Mouse (Mus musculus) MEL-GATA-1-ER (cell line): Measurements from ENCODE around the gene Cenpu.
"Not testable (repeated sequence)": the region's sequence is repeated elsewhere in the genome, so short reads cannot be mapped to it uniquely, and the experiment has no call there.

Experiments used
- DNase-seq: peaks from one replicate; pipeline ENCODE4 v3.0.0-alpha.2; 2012; ENCODE audit warnings: low read depth; ENCODE audit errors: extremely low read depth

Gene Cenpu

DNA sequence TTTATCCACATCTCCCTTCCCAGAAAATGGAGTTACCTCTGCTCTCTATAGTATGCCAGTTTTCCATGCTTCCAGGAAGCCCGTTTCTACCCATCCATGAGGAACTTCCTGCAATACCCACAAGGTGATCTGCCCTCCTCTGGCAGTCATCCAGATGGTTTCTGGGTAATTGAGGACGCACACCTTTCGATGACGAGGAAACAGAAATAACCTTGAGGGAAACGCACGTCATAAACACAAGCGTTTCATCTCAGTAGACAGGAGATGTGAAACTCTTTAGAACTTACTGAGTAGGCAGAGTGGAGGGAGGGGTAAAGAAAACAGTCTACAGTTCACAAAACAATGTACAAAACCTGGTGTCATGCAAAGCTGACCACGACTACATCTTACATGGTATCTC is 1.8 kb upstream of the Cenpu start:
- no peak for DNase-seq

DNA sequence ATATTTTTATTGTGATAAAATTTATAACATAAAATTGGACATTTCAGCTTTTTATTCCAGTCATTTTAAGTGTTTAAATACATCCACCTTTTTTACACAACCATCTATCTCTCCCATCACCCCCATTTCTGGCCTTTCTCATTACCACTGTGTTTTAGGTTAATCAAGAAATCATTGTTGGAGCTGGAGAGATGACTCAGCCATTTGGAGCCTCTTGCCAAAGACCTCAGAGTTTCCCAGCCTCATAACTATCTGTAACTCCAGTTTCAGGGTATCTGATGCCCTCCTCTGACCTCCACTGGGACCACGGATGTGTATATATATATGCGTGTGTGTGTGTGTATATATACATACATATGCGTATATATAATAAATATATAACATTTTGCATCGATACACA is 799 bp upstream of the Cenpu start:
- DNase-seq, result peak; percentile 47

DNA sequence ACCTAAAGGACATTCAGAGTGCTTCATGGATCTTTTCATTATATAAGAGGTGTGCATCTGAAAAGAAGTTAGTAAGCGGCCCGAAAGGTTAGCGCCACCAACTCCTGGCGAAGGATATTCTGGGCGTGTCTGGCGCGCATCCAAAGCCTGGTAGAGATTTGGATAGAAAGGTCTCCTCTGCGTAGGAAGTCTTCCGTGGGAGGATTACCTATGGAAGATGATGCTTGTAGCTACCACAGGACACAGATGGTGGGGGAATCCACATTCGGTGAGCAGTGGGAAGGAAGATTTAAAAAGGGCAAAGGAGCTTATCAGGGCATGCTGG is 575 bp downstream of the Cenpu start:
- peak; percentile 26 for DNase-seq

DNA sequence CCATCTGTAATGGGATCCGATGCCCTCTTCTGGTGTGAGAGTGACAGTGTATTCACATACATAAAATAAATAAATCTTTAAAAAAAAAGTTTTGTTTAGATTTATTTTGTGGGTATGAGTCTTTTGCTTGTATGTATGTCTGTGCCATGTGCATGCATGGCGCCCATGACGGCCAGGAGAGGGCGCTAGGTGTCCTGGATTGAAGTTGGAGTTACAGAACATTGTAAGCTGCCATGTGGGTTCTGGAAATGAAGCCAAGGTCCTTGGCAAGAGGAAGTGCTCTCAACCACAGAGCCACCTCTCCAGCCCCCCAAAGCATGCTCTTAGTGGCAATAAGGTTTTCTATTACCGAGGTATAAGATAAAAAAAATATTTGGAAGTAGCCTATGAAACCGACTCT is 7.6 kb downstream of the Cenpu start:
- peak; percentile 69 for DNase-seq

DNA sequence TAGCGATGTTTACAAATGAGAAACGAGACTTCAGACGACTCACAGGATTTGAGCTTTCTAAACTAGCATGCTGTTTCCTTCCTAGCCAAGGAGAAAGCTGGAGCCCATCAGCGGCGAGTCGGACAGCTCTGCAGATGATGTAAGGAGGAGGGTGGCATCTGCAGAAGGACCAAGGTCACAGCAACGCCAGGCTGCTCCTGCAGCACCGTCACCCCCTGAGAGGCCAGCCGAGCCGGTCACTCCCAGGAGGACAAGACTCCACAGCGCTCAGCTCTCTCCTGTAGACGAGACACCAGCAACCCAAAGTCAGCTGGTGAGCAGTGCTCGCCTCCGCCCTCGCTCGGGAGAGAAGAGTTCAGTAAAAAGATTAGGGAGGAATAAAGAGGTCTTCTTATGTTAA is 10.5 kb downstream of the Cenpu start:
- no peak for DNase-seq

DNA sequence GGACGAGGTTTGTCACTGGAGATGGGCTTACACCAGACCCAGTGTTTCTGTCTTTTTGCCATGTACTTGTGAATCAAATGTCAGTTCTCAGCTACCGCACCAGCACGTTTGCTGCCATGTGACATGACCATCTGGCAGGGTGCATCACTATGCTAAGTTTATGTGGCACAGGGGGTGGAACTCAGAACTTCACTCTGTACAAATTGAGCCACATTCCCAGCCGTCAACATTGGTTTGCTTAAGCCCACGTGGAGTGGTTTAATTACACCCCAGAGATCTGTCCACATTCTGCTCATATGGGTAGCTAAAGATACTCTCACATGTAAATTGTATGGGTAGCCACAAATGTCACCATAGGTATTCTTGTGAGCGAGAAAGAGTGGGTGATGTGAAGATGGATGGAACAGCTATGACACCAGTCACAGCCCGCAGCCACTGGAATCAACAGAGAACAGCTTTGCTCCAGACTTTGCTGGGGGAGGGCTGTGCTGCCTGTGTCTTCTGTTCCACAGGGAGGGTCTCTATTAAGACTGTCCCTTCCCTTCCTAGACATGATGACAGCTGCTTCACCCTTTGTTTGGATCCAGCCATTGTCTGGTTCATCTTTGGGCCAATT is 15.2 kb downstream of the Cenpu start:
- no peak for DNase-seq

DNA sequence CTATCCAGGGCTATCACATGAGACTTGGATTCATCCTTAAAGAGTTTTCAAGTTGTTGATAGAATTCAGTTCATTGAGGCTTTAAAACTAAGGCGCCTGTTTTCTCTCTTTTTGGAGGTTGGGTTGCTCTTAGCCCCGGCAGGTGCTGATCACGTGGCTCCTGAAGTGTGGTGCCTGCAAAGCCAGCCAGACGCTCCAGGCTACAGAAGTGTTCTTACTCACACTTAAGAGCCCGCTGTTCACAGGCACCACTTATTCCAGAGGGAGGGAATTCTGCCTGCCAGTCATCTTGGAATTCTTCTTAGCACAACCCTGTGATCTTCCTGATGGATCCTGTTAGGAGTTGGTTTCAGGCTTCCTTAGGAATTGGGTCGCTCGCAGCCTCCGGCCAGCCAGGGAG is 16.1 kb downstream of the Cenpu start:
- DNase-seq, result no peak

DNA sequence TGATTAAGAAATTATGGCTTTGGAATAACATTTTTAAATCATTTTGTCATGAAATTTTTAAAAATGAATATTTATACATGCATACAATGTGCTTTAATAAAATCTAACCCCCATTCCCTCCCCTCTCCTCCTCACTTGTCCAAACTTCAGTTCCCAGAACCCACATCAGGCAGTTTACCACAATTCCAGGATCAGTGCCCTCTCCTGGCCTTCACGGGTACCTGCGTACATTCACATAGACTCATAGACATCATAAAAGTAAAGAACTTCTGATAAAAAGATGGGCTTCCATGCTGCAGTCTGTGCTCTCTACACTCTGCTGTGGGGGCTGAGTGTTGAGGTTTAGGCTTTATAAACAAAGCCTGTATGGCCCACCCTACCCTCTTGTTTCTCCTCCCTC is 17.1 kb downstream of the Cenpu start:
- DNase-seq, result no peak

DNA sequence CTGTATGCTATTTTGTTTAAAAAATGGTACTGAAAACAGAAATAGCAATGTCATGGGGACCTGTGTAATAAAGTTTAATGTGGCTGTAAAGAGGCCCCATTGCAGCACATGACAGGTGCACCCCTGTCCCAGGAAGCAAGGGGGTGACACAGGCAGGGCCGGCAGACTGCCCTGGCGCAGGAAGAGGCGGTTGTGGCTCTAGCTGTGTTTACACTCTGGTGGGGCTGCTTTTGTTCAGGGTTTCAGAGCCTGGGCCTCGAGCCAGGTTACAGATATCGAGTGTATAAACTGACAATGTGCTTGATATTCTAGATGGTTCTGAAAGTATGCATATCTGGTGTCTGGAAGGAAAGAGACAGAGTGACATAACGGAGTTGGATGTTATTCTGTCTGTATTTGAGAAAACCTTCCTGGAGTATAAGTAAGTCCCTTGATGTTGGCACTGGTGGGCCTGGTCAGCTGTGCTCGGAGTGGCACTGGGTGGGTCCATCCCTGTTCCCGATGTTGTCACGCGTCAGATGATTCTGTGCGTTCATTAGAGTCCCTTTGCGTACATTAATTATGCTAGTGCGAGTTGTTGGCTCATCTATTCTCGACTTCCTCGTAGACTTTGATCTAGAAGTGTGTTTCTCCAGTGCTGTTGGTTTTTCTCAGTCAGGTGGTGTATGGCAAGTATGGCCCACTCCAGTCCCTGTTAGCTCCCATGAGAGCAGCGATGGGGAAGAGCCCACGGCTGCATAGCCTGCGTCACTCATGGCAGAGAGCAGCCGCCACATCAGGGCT is 18.0 kb downstream of the Cenpu start:
- no peak for DNase-seq

DNA sequence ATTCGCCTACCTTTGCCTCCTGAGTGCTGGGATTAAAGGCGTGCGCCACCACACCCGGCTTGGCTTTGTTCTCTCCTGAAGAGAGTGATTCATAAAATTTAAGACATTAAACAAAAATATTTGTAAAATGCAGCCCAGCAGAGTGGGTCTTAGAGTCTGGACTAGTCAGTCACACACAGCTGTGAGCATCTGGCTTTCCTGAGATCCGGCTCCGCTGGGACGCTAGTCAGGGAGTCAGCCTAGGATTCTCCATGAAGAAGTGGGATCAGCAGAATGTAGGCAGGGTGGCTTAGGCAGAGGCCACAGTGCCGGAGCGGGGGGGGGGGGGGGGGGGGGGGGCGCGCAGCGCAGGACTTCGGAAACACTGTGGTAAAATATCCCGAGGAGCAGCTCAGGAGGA is 18.8 kb downstream of the Cenpu start:
- DNase-seq, result no peak

DNA sequence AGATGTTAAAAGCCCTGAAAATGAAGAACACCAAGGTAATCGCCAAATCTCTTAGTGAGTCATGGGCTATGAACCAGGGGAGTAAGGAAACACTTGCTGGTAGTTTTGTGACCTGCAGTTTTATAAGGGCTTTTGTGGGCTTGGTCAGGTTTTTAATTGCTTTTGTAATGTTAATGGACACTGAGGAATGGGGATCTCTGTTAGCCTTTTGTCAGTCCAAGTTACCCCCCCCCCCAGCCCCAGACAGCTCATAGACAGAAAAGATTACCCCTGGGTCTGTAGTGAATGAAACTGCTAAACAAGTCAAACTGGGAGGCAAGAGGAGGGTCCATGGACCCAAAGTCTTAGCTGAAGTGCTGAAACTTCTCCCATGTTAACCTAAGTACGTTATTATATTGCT is 21.6 kb downstream of the Cenpu start:
- DNase-seq, result no peak

DNA sequence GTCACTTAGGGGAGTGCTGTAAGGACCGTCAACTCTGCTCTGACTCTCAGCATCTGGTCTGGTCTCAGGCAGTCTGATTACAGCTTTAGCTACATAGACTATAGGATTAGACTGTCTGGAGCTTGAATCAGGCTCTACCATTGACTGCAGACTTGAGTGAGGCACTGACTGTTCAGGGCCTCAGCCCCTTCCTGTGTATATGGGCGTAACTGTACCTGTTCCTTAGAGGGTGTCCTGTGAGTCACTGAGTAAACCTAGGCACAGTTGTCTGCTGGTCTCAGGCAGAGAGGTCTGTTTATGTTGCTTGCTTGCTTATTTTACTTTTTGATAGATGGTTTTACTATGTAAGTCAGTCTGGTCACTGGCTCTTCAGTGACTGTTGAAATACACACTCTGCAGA is 22.1 kb downstream of the Cenpu start:
- DNase-seq, result no peak

DNA sequence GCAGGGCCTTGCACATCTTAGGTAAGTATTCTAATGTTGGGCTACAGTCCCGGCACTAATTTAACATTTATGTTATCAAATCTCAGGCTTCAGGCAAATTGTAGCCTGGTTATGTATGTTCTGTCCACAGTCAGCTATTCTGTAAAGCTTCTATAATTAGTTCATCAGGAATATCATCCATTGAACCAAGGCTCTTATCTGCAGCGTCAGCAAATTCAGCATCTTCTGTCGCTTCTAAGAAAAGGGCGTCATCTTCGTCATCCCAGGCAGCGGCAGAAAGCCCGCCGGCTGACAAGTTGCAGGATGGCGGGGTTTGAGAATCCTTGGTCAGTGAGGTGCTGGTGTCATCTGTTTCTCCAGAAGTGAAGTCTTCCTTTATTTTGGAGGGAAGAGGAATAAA is 27.0 kb downstream of the Cenpu start:
- DNase-seq, result no peak

DNA sequence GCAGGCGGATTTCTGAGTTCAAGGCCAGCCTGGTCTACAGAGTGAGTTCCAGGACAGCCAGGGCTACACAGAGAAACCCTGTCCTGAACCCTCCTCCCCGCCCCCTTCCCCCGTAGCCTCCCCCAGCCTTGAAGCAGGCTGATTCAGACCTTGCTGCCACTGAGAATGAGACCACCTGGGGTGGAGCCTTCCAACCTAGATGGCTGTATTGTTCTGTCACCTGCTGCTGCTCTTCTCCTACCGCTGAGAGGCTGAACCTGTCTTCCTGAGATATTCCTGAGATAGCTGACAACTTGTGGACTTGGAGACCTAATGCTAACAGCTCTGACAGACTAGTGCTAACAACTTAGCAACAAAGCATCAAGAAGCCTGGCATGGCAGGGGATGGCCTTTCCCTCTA is 32.5 kb downstream of the Cenpu start:
- not testable (repeated sequence) for DNase-seq

DNA sequence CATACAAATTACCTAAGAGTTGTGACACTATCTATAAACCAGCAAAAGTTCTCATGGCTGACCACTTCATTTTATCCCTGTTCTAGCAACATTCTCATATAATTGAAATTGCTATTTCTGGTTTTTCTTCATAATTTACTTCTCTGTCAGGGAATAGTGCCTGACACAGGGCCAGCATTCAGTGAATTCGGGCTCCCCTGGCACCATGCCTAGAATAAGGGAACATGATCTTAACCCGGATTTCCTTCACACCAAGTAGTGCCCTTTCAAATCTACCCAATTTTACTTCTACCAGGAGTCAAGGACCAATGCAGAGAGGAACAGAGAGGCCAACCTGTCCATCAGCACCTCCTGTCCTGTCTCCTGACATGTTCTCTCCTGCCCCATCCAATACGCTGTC is 33.7 kb downstream of the Cenpu start:
- DNase-seq, result no peak

DNA sequence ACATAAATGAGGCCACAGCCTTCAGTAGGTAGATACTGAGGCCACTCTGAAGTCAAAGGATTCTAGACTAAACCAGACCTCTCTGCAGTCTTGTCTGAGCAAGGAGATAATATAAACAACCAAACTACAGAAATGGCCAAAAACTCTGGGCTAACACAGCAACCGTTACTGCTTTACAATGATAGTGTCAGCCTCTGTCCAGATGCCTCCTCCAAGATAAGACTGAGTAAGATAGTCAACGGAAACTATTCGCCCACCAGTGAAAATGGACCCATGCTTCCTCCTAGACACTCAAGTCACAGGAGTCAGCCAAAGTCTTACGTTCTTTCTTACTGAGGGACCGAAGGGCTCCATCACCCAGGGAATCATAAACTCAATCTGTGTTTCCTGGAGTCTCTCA is 36.1 kb downstream of the Cenpu start:
- peak; percentile 60 for DNase-seq

DNA sequence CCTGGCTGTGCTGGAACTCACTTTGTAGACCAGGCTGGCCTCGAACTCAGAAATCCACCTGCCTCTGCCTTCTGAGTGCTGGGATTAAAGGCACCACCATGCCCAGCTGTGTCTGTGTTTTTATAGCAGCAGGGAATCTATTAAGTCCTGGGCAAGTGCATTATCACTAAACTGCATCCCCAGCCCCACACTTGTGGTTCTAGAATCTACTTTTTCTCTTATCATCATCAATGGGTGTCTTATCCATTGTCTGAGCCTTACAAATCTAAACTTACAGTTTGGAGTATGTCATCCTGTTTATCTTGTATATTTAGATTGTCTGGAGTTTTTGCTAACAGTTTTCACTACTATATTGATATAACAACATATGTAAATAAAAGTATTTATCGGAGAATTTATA is 36.8 kb downstream of the Cenpu start:
- no peak for DNase-seq

DNA sequence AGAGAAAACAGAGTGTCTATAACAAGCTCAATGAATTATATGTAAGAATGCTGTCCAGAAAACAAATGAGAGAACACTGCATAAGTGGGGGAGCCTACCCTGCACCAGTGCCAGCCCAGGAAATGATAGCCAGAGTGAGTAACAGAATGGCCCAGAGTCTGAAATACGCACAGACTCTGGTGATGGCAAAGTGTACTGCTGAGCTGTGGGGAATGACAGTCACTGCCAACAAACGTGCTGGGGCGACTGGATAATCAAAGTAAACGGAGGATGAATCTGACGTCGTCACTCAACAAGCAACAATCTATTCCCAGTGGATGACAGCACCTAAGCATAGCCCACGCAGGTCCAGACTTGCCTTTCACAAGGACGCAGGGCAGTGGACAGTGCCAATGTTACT is 41.2 kb downstream of the Cenpu start:
- no peak for DNase-seq

DNA sequence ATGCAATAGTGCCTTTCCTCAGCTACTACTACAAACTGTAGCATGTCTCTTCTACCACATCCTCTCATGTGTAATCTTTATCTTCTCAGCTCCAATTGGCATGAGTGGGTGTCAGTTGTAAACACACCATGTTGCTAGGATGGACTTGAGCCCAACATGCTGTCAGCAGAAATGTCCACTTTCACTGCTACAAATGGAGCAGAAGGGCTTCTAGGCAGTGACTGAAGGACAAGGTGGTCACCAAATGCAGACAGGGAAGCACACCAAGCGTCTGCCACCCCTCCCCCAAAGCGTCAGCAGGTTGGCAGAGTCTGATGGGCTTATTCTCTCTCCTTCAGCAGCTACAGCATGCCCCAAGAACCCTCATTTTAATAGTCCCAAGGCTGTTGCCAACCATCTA is 41.9 kb downstream of the Cenpu start:
- DNase-seq, result no peak

DNA sequence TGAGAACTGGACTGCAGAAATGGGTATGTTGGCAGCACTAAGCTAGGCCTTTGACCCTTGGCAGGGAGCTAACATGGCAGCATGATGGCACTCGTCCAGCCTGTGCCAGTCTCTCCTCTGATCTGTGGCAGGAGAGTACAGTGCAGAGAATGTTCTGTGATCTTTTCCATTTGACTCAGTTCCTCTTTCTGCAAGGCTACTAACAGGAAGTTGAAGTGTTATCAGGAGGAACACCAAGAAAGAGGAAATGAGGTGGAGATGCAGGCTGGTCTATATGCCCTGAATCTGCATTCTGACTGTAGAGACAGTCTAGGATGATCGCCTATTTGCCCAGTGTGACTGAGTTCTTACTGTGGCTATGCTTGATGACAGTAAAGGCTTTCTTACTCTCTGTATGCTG is 43.8 kb downstream of the Cenpu start:
- peak; percentile 97 for DNase-seq

DNA sequence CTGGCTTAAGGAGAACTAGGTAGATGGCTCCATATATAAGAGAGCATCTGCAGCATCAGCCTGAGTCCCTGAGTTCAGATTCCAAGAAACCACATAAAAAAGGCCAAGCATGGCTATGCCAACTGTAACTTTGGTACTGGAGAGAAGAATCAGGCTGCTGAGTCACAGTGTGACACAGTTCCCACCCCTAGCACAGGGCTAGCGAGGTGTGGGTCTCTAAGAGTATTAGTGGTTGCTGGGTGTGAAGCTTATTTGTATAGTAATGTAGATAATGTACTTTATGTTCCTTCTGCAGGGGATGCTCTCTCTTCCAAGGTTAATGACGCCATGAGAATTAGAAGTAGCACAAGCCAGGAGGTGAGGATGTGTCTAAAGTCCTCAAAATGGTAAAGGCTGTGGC is 44.7 kb downstream of the Cenpu start:
- DNase-seq, result no peak

DNA sequence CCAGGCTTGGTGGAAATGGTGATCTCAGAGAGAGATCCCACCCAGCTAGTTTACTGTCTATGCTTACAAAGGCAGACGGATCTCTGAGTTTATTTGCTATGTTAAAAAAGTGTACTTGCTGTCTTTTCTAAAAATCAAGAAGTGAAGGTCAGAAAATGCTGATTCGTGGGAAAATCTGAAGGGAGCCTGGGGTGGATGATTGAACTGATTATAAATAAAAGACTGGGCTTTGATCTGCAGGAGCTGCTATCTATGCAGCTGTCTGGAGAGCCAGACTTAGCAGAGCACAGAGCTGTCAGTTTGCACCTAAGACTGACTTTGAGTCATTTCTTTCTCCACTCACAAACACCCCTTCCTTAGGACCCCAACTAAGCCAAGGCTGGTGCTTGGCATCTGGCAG is 45.6 kb downstream of the Cenpu start:
- DNase-seq, result no peak

DNA sequence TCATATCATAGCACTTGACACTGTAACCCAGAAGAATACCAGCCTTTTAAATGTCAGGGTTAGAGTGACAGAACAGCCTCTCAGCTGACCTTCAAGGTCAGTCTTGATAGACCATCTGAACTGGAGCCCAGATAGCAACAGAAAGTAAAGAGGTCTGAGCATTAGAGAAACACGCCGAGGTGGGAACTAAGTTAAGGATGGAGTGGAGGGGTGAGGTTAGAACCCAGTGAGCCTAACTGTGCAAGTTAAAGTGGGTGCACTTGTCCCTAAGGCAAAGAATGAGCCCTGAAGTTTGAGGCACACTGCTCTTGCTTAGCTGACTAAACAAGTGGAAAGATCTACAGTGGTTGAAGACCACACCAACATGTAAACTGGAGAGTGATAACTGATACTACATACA is 46.3 kb downstream of the Cenpu start:
- no peak for DNase-seq

DNA sequence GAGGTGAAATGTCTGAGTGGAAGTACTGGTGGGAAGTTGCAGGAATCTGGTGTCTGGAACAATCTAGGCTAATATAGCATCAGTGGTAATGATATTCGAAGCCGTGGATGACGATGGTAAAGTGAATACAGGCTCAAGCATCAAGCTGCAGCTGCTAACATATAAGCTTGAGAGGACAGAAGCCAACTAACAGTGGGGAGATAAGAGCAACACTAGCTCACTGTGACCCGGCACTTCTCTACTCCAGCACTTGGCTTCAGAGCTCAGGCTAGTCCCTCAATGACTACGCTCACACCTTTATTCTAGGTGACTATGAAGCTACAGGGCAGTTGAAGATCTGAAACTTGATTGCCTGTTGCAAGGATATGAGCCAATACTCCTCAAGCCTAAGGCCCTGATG is 46.9 kb downstream of the Cenpu start:
- DNase-seq, result no peak
